Comparison of ENCODE assay signal across 25 mouse cellular contexts in genomic region chr5:3216053-3216452, GRCm38 (mm10).
A peak's percentile ranks its signal among the peaks of the same experiment; 100 is the strongest.
DNase-seq lines count a peak whose midpoint lies in the region; ATAC-seq and TF ChIP-seq lines count a peak whose summit lies in the region.
"Had no signal": no experiment of that assay in that cellular context is flagged by ENCODE, and none has a peak within 500 bp of the region (broad histone marks: within the 10 kb centered on the region; RNA-seq: fewer than 3 reads in every experiment).

No protein-coding gene starts in this region.

- no peaks in the 10 kb centered on the region for H3K9me3 ChIP-seq in intestine, embryonic 16.5 days (ENCODE audit: control insufficient read depth, low read length)
- H3K9me3 ChIP-seq: embryonic facial prominence, embryonic 13.5 days; forebrain, embryonic 12.5 days; forebrain, embryonic 15.5 days; heart, embryonic 13.5 days had no signal

- H3K36me3 ChIP-seq in intestine, embryonic 16.5 days (ENCODE audit: control insufficient read depth, insufficient read depth, low read length): no peaks in the 10 kb centered on the region
- no peaks in the 10 kb centered on the region for H3K36me3 ChIP-seq in small intestine, adult 2 months (ENCODE audit: control insufficient read depth, insufficient read depth, low read length)
- H3K36me3 ChIP-seq: embryonic facial prominence, embryonic 13.5 days; forebrain, embryonic 12.5 days; forebrain, embryonic 15.5 days; heart, embryonic 13.5 days had no signal

- no peak overlapping the region for H3K4me3 ChIP-seq in intestine, embryonic 16.5 days (ENCODE audit: low read length)
- H3K4me3 ChIP-seq in small intestine, adult 2 months (ENCODE audit: low read depth, low read length): no peak overlapping the region
- H3K4me3 ChIP-seq: embryonic facial prominence, embryonic 13.5 days; erythroblast, embryonic 14.5 days; forebrain, embryonic 12.5 days; forebrain, embryonic 15.5 days; heart, embryonic 13.5 days had no signal

- H3K4me1 ChIP-seq in intestine, embryonic 16.5 days (ENCODE audit: control insufficient read depth, insufficient read depth, low read length): no peaks in the 10 kb centered on the region
- H3K4me1 ChIP-seq in small intestine, adult 2 months (ENCODE audit: control insufficient read depth, insufficient read depth, insufficient read length, low read length): peaks cover 5% of the 10 kb centered on the region; the same call in 1 of the 2 replicates
- H3K4me1 ChIP-seq: embryonic facial prominence, embryonic 13.5 days; forebrain, embryonic 12.5 days; forebrain, embryonic 15.5 days had no signal

- H3K27me3 ChIP-seq in intestine, embryonic 16.5 days (replicated peaks; ENCODE audit: control insufficient read depth, insufficient read depth, low read length): no peaks in the 10 kb centered on the region
- no peaks in the 10 kb centered on the region for H3K27me3 ChIP-seq in small intestine, adult 2 months (ENCODE audit: control insufficient read depth, insufficient read depth, low read length)
- H3K27me3 ChIP-seq: embryonic facial prominence, embryonic 13.5 days; forebrain, embryonic 12.5 days; forebrain, embryonic 15.5 days; heart, embryonic 13.5 days; Patski had no signal

- 56% methylated on average over 5 of the region's 5 CpGs for WGBS in intestine, embryonic 16.5 days
- WGBS in small intestine, adult 2 months: 16% methylated on average over 5 of the region's 5 CpGs

- no peak for DNase-seq in kidney, adult 9 months
- DNase-seq in adrenal gland, postnatal 36 days: no peak
- DNase-seq in layer of hippocampus, adult 8-10 months (ENCODE audit: low spot score in 2 of 2): no peak
- DNase-seq: adrenal gland, postnatal 10 days; cerebellum, adult 11-12 months; cerebellum, adult 8-10 months; cerebellum, postnatal 10 days; cerebellum, postnatal 36 days; gastrocnemius, postnatal 25 days; heart, adult 18-20 months; heart, postnatal 14 days; heart, postnatal 4 days had no signal

- TF ChIP-seq POLR2A in small intestine, adult 2 months (IDR thresholded peaks at IDR 0.05; ENCODE audit: low read depth, low read length): no peak

- 0 out of 2 replicates have a peak, but pooled peaks have one; percentile 36 for ATAC-seq in common myeloid progenitor, adult 5-6 weeks (replicated peaks; ENCODE audit: low read depth, poor library complexity, severe bottlenecking)
- peak; percentile 94 for ATAC-seq in intestine, embryonic 16.5 days
- ATAC-seq: CD4-positive, CD25-positive, alpha-beta regulatory T cell, adult 4 months; forebrain, embryonic 15.5 days; hindbrain, postnatal 0 days; inflammation-experienced regulatory T-cells, adult 6 months; Patski had no signal

- H3K9ac ChIP-seq in intestine, embryonic 16.5 days (ENCODE audit: low read depth, low read length): no peak overlapping the region
- H3K9ac ChIP-seq: embryonic facial prominence, embryonic 13.5 days; forebrain, embryonic 12.5 days; forebrain, embryonic 15.5 days; heart, embryonic 13.5 days; hindbrain, embryonic 14.5 days had no signal

- no peak for TF ChIP-seq CTCF in small intestine, adult 2 months (IDR thresholded peaks at IDR 0.05; ENCODE audit: extremely low read depth, insufficient read length, insufficient replicate concordance, low read depth, low read length)

- no peak overlapping the region for H3K4me2 ChIP-seq in intestine, embryonic 16.5 days (ENCODE audit: low read depth, low read length)
- H3K4me2 ChIP-seq: embryonic facial prominence, embryonic 13.5 days; forebrain, embryonic 12.5 days; forebrain, embryonic 15.5 days; heart, embryonic 13.5 days; hindbrain, embryonic 14.5 days had no signal

- H3K27ac ChIP-seq in intestine, embryonic 16.5 days (ENCODE audit: low read length): no peak overlapping the region
- H3K27ac ChIP-seq in small intestine, adult 2 months (ENCODE audit: insufficient read depth, low read depth, low read length): peak overlapping the region; percentile 55
- H3K27ac ChIP-seq: embryonic facial prominence, embryonic 13.5 days; forebrain, embryonic 12.5 days; forebrain, embryonic 15.5 days; heart, embryonic 13.5 days; hindbrain, embryonic 14.5 days; hindbrain, postnatal 0 days had no signal
